In the genomic region with DNA sequence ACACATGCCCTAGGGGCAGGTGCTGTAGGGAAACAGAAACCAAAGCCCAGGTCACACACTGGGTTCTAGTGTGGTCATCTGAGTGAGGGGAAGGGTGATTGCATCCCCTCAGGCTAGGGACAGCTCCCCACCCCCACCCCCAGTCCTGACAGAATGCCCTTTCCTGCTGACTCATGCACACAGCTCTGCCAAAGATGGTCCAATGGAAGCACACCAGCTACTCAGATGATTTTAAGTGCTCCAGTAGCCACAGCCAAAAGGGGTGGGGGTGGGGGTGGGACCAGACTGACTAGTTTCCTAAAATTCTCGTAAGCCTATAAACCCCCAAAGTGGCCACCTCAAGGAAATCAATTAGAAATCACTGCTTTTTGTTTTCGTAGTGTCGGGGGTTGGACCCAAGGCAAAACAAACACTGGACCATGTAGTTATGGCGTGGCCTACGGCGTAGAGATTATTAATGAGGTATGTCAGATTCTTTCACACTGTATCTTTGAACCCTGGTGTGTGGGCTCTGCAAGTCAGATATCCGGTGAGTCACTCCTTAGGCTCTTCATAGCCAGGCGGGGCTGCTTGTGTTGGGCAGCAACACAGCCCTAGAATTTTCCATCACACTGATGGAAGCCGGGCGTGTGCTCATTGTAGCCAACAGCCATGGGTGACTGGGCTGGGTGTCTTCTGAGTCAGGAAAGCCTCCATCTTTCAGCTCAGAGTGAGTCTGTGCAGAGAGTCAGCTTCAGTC, we compare ENCODE assay signal across 9 mouse cellular contexts. TPM values are rescaled to one million over a fixed set of nuclear protein-coding genes. Genes with fewer than 3 reads are reported as not detected.
A peak's percentile ranks its signal among the peaks of the same experiment; 100 is the strongest.
DNase-seq lines count a peak whose midpoint lies in the region; ATAC-seq and TF ChIP-seq lines count a peak whose summit lies in the region.
"Had no signal": no experiment of that assay in that cellular context is flagged by ENCODE, and none has a peak within 500 bp of the region (broad histone marks: within the 10 kb centered on the region; RNA-seq: fewer than 3 reads in every experiment).

No protein-coding gene starts in this region.

- no peaks in the 10 kb centered on the region for H3K27me3 ChIP-seq in midbrain, embryonic 15.5 days (replicated peaks)
- H3K27me3 ChIP-seq: liver, embryonic 15.5 days had no signal

- no peak for TF ChIP-seq POLR2A in brain, embryonic 14.5 days (IDR thresholded peaks at IDR 0.05; ENCODE audit: borderline replicate concordance, extremely low read depth, insufficient read depth, insufficient read length, poor library complexity, severe bottlenecking)

- peaks cover 48% of the 10 kb centered on the region for H3K4me1 ChIP-seq in midbrain, embryonic 15.5 days

- WGBS in midbrain, embryonic 15.5 days: 66% methylated on average over 10 of the region's 10 CpGs

- peak overlapping the region; percentile 29 for H3K4me2 ChIP-seq in midbrain, embryonic 15.5 days
- H3K4me2 ChIP-seq: liver, embryonic 15.5 days had no signal

- peak; percentile 36 for DNase-seq in cerebellum, adult 9-10 months
- DNase-seq in cerebellum, adult 11 months: no peak
- peak; percentile 64 for DNase-seq in brain, embryonic 14.5 days (ENCODE audit: low read depth)
- peak; percentile 73 to 78 for DNase-seq in heart, adult 9 months (ENCODE audit: low spot score in 2 of 2)
- DNase-seq in kidney, postnatal 10 days: peak; percentile 53
- DNase-seq in left cerebral cortex, adult 9 months (ENCODE audit: low spot score in 2 of 2): no peak
- DNase-seq in thymus, postnatal 0 days (ENCODE audit: low spot score): no peak

- H3K4me3 ChIP-seq in midbrain, embryonic 15.5 days: no peak overlapping the region
- H3K4me3 ChIP-seq: liver, embryonic 15.5 days had no signal

- peak overlapping the region; percentile 94 for H3K27ac ChIP-seq in midbrain, embryonic 15.5 days
- H3K27ac ChIP-seq: liver, embryonic 15.5 days had no signal

- H3K9ac ChIP-seq in midbrain, embryonic 15.5 days: no peak overlapping the region
- H3K9ac ChIP-seq: liver, embryonic 15.5 days had no signal

- no peaks in the 10 kb centered on the region for H3K36me3 ChIP-seq in midbrain, embryonic 15.5 days (replicated peaks)
- H3K36me3 ChIP-seq: liver, embryonic 15.5 days had no signal

- ATAC-seq in midbrain, embryonic 15.5 days (replicated peaks): no peak

- no peaks in the 10 kb centered on the region for H3K9me3 ChIP-seq in midbrain, embryonic 15.5 days
- H3K9me3 ChIP-seq: liver, embryonic 15.5 days had no signal

- TF ChIP-seq CTCF in brain, embryonic 14.5 days (IDR thresholded peaks at IDR 0.05; ENCODE audit: borderline replicate concordance, extremely low read depth, insufficient read depth, insufficient read length): no peak

RNA-seq across cellular contexts. Expression of gene Irf2bp2, which starts 54.3 kb away (rescaled TPM):
- polyA plus RNA-seq in brain, embryonic 14.5 days (2012; rRNA removed): 37.3 and 39.6 TPM in 2 replicates
- 9.7 and 10.0 TPM in 2 replicates for polyA plus RNA-seq in midbrain, embryonic 15.5 days (2015; fragmentation: Nextera tagmentation; extraction: Ambion mirVana)
- polyA plus RNA-seq in thymus, postnatal 0 days (2015; fragmentation: Nextera tagmentation; extraction: Ambion mirVana): 14.9 and 20.3 TPM in 2 replicates

Comparison
In these comparisons a context has a peak if more than half of its experiments do, and no peak if none do; other contexts are left out.
1. DNase-seq: peak in cerebellum, adult 9-10 months (single experiment), brain, embryonic 14.5 days (single experiment), heart, adult 9 months (2 of 2) and kidney, postnatal 10 days (single experiment); none in cerebellum, adult 11 months (single experiment), left cerebral cortex, adult 9 months (0 of 2) and thymus, postnatal 0 days (single experiment).